Mouse (Mus musculus): Measurements from ENCODE around the gene Fmnl2. TPM values are rescaled to one million over a fixed set of nuclear protein-coding genes. Genes with fewer than 3 reads are reported as not detected.

The Fmnl2 gene
- total and polyA plus RNA-seq, 2 experiments, result 0.94 to 4.4 TPM

GRCm38 (mm10) chr2:52959291-52959621, 101.6 kb downstream of the Fmnl2 start:
- Histone ChIP-seq H3K27ac (replicated peaks; ENCODE audit: insufficient read depth, low read depth, low read length) (no peak overlapping the region), H3K27me3 (ENCODE audit: control insufficient read depth, insufficient read depth, low read length) (no peaks in the 10 kb centered on the region), H3K36me3 (ENCODE audit: control insufficient read depth, insufficient read depth, low read length) (no peaks in the 10 kb centered on the region), H3K9ac (ENCODE audit: low read depth, low read length) (0 out of 2 replicates have a peak overlapping the region, but pooled peaks have one; percentile 2), H3K4me3 (ENCODE audit: insufficient read depth, low read depth, low read length) (no peak overlapping the region), H3K79me2 (ENCODE audit: control insufficient read depth, insufficient read depth, low read length) (no peaks in the 10 kb centered on the region; the same call in 1 of the 2 replicates), H3K4me1 (ENCODE audit: control insufficient read depth, insufficient read depth, low read length) (peaks cover 15% of the 10 kb centered on the region)
- DNase-seq (ENCODE audit: extremely low read depth, low read depth, low spot score), result no peak
- TF ChIP-seq POLR2A (IDR thresholded peaks at IDR 0.05; ENCODE audit: extremely low read depth, insufficient read depth, low read length) (no peak), CTCF (IDR thresholded peaks at IDR 0.05; ENCODE audit: low read depth, low read length) (no peak)

GRCm38 (mm10) chr2:52959982-52960381, 102.3 kb downstream of the Fmnl2 start:
- Histone ChIP-seq H3K27ac (replicated peaks; ENCODE audit: insufficient read depth, low read depth, low read length) (no peak overlapping the region), H3K9ac (ENCODE audit: low read depth, low read length) (no peak overlapping the region), H3K4me1 (ENCODE audit: control insufficient read depth, insufficient read depth, low read length) (peaks cover 13% of the 10 kb centered on the region), H3K4me3 (ENCODE audit: insufficient read depth, low read depth, low read length) (no peak overlapping the region), H3K27me3 (ENCODE audit: control insufficient read depth, insufficient read depth, low read length) (no peaks in the 10 kb centered on the region), H3K36me3 (ENCODE audit: control insufficient read depth, insufficient read depth, low read length) (no peaks in the 10 kb centered on the region), H3K79me2 (ENCODE audit: control insufficient read depth, insufficient read depth, low read length) (no peaks in the 10 kb centered on the region; the same call in 1 of the 2 replicates)
- DNase-seq (ENCODE audit: extremely low read depth, low read depth, low spot score), result no peak
- WGBS, result 33% methylated on average over 3 of the region's 3 CpGs
- no peak for TF ChIP-seq CTCF (IDR thresholded peaks at IDR 0.05; ENCODE audit: low read depth, low read length)
- TF ChIP-seq POLR2A (IDR thresholded peaks at IDR 0.05; ENCODE audit: extremely low read depth, insufficient read depth, low read length), result no peak

DNA sequence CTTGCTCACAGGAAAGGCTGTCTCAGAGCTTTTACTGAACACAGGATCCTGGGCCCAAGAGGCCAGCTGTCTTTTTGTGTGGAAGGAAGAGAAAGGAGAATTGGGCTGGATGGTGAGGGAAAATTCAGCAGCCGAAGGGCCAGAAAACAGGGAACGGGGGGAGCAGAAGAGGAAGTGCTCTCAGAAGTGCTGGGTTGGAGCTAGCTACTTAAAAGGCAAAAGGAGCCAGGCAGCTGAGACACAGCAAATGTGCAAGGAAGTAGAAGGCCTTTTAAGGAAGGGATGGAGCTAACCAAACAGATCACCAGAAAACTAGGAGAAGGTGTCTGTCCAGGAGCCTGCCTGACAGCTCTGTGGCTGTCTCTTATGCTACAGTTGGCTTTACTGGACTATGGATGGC, 103.0 kb downstream of the Fmnl2 start:
- Histone ChIP-seq H3K27me3 (ENCODE audit: control insufficient read depth, insufficient read depth, low read length) (no peaks in the 10 kb centered on the region), H3K4me1 (ENCODE audit: control insufficient read depth, insufficient read depth, low read length) (peaks cover 13% of the 10 kb centered on the region), H3K36me3 (ENCODE audit: control insufficient read depth, insufficient read depth, low read length) (no peaks in the 10 kb centered on the region), H3K9ac (ENCODE audit: low read depth, low read length) (no peak overlapping the region), H3K27ac (replicated peaks; ENCODE audit: insufficient read depth, low read depth, low read length) (0 out of 2 replicates have a peak overlapping the region, but pooled peaks have one; percentile 6), H3K79me2 (ENCODE audit: control insufficient read depth, insufficient read depth, low read length) (no peaks in the 10 kb centered on the region; the same call in 1 of the 2 replicates), H3K4me3 (ENCODE audit: insufficient read depth, low read depth, low read length) (no peak overlapping the region)
- WGBS, result 80% methylated on average over 2 of the region's 2 CpGs
- DNase-seq (ENCODE audit: extremely low read depth, low read depth, low spot score), result no peak
- TF ChIP-seq CTCF (IDR thresholded peaks at IDR 0.05; ENCODE audit: low read depth, low read length), result no peak
- no peak for TF ChIP-seq POLR2A (IDR thresholded peaks at IDR 0.05; ENCODE audit: extremely low read depth, insufficient read depth, low read length)

DNA sequence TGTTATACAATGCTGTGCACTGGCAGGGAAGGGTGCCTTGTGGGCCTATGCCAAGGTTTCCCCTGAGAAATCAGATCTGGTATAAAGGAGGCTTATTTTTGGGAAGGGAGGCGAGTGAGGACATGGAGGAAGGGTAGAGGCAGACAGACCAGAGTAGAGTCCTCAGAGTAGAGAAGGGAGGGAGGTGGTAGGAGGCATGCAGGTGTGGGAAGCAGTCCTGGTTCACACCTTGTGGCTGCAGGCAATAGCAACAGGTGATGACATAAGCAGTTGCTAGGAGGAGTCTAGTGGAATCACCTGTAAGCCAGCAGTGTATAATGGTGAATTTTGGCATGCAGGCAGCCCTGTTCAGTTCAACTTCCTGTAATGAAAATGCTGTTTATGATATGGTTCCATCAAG, 105.8 kb downstream of the Fmnl2 start:
- Histone ChIP-seq H3K79me2 (ENCODE audit: control insufficient read depth, insufficient read depth, low read length) (no peaks in the 10 kb centered on the region; the same call in 1 of the 2 replicates), H3K4me3 (ENCODE audit: insufficient read depth, low read depth, low read length) (no peak overlapping the region), H3K27me3 (ENCODE audit: control insufficient read depth, insufficient read depth, low read length) (no peaks in the 10 kb centered on the region), H3K9ac (ENCODE audit: low read depth, low read length) (no peak overlapping the region), H3K4me1 (ENCODE audit: control insufficient read depth, insufficient read depth, low read length) (peaks cover 10% of the 10 kb centered on the region), H3K27ac (replicated peaks; ENCODE audit: insufficient read depth, low read depth, low read length) (no peak overlapping the region), H3K36me3 (ENCODE audit: control insufficient read depth, insufficient read depth, low read length) (no peaks in the 10 kb centered on the region)
- 97% methylated on average over 1 of the region's 1 CpGs for WGBS
- TF ChIP-seq CTCF (IDR thresholded peaks at IDR 0.05; ENCODE audit: low read depth, low read length) (no peak), POLR2A (IDR thresholded peaks at IDR 0.05; ENCODE audit: extremely low read depth, insufficient read depth, low read length) (no peak)
- DNase-seq (ENCODE audit: extremely low read depth, low read depth, low spot score), result no peak

DNA sequence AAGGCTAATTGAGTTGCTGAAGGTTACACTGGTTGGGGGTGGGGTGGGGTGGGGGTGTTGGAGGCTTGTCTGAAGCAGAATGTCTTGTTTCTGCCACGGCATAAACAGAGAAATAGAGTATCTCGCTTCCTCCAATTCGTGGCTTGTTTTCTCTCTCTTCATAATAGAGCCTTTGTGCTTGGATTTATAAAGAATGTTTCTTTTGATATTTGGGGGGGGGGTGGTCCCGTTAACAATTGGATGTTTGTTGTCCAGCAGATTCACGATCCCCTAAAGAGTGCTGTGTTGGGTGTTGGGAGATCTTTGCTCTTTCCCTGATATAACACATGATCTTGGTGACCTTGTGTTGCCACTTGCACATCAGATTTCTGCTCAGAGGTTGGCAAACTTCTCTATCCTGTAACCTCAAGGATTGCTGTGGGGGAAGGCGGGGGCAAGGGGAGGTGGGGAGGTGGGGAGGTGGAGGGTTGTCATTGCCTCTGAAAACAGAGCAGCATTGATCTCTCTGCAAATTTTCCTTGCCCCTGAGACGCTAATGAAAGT, 106.8 kb downstream of the Fmnl2 start:
- Histone ChIP-seq H3K79me2 (ENCODE audit: control insufficient read depth, insufficient read depth, low read length) (no peaks in the 10 kb centered on the region; the same call in 1 of the 2 replicates), H3K4me1 (ENCODE audit: control insufficient read depth, insufficient read depth, low read length) (peaks cover 5% of the 10 kb centered on the region; the same call in 1 of the 2 replicates), H3K4me3 (ENCODE audit: insufficient read depth, low read depth, low read length) (no peak overlapping the region), H3K27me3 (ENCODE audit: control insufficient read depth, insufficient read depth, low read length) (no peaks in the 10 kb centered on the region), H3K27ac (replicated peaks; ENCODE audit: insufficient read depth, low read depth, low read length) (no peak overlapping the region), H3K36me3 (ENCODE audit: control insufficient read depth, insufficient read depth, low read length) (no peaks in the 10 kb centered on the region), H3K9ac (ENCODE audit: low read depth, low read length) (no peak overlapping the region)
- TF ChIP-seq CTCF (IDR thresholded peaks at IDR 0.05; ENCODE audit: low read depth, low read length) (no peak), POLR2A (IDR thresholded peaks at IDR 0.05; ENCODE audit: extremely low read depth, insufficient read depth, low read length) (no peak)
- no peak for DNase-seq (ENCODE audit: extremely low read depth, low read depth, low spot score)
- WGBS, result 81% methylated on average over 7 of the region's 7 CpGs

DNA sequence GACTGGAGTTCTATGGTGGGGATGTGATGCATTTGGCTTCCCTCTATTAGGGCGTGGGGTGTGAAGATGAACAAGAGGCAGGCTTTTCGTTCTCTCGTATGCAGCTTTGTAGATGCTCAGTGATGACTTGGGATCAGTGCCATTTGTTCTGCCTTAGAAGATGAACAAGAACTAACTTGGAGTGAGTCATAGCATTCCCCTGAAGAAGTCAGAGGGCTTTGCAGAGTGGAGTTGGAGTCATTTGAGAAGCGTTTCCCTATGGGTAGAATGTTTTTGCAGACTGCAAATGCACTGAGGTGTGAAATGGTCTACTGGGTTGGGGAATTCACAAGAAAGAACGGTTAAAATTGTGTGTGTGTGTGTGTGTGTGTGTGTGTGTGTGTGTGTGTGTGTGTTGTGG, 108.6 kb downstream of the Fmnl2 start:
- Histone ChIP-seq H3K36me3 (ENCODE audit: control insufficient read depth, insufficient read depth, low read length) (no peaks in the 10 kb centered on the region), H3K79me2 (ENCODE audit: control insufficient read depth, insufficient read depth, low read length) (no peaks in the 10 kb centered on the region), H3K27me3 (ENCODE audit: control insufficient read depth, insufficient read depth, low read length) (no peaks in the 10 kb centered on the region), H3K27ac (replicated peaks; ENCODE audit: insufficient read depth, low read depth, low read length) (no peak overlapping the region), H3K9ac (ENCODE audit: low read depth, low read length) (no peak overlapping the region), H3K4me3 (ENCODE audit: insufficient read depth, low read depth, low read length) (no peak overlapping the region), H3K4me1 (ENCODE audit: control insufficient read depth, insufficient read depth, low read length) (peaks cover 1% of the 10 kb centered on the region; the same call in 1 of the 2 replicates)
- DNase-seq (ENCODE audit: extremely low read depth, low read depth, low spot score), result no peak
- TF ChIP-seq CTCF (IDR thresholded peaks at IDR 0.05; ENCODE audit: low read depth, low read length) (no peak), POLR2A (IDR thresholded peaks at IDR 0.05; ENCODE audit: extremely low read depth, insufficient read depth, low read length) (no peak)
- WGBS, result 90% methylated on average over 5 of the region's 5 CpGs

Data from liver, adult 2 months (tissue).